Mouse (Mus musculus) MEL (cell line): ENCODE results near the gene Xrcc1.

Source experiments
- EP300 ChIP-seq, 2 experiments: IDR thresholded peaks; 2 replicates each; pipeline ENCODE4 v1.6.1; 2011; ENCODE audit warnings: improper control_type of control experiment in 2 of 2, low read length in 2 of 2, low read depth in 1 of 2, mild to moderate bottlenecking in 1 of 2
- POLR2A ChIP-seq, 2 experiments: IDR thresholded peaks; 2 replicates each; pipeline ENCODE4 v1.6.1; 2011 to 2012; ENCODE audit warnings: low read length in 2 of 2, mild to moderate bottlenecking in 2 of 2, control low read depth in 1 of 2, improper control_type of control experiment in 1 of 2, low read depth in 1 of 2, moderate library complexity in 1 of 2; ENCODE audit not compliant: control insufficient read depth in 1 of 2, insufficient read depth in 1 of 2, poor library complexity in 1 of 2
- POLR2AphosphoS2 ChIP-seq: IDR thresholded peaks from 2 replicates; pipeline ENCODE4 v1.6.1; 2011; ENCODE audit warnings: low read length, improper control_type of control experiment
- TAL1 ChIP-seq: IDR thresholded peaks from 2 replicates; pipeline ENCODE4 v1.6.1; 2012; ENCODE audit warnings: mild to moderate bottlenecking, inconsistent platforms, low read length, moderate library complexity, mixed read lengths

DNA sequence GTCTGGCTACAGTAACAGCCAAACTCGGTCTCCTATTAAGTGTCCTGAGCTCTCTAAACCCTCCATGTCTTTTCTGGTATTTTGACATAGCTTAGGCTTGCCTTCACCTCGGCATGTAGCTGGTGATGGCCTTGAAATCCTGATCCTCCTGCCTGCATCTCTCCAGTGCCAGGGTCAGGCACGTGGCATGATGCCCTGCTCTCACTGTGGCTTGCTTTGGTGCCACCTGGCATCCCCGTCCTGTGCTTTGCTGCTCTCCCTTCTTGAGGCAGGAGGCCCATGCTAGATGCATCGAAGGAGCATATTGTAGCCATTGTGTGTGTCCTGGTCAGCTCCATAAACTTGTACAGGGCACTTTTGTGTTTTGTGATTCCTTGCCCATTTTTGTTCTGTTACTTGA lies 8.5 kb upstream of the Xrcc1 start:
- TF ChIP-seq POLR2A (IDR thresholded peaks at IDR 0.05; ENCODE audit: control insufficient read depth in 1 of 2, insufficient read depth in 1 of 2, low read depth in 1 of 2, low read length in 2 of 2, poor library complexity in 1 of 2): no peak
- peak; percentile 14; the same call in 1 of the 2 replicates for TF ChIP-seq POLR2AphosphoS2
- TF ChIP-seq TAL1: no peak
- TF ChIP-seq EP300 (IDR thresholded peaks at IDR 0.05; ENCODE audit: low read depth in 1 of 2, low read length in 2 of 2): no peak
